Mouse (Mus musculus) megakaryocyte-erythroid progenitor cell, adult 5-6 weeks (primary cell): ENCODE data around the gene Daxx. TPM values are rescaled to one million over a fixed set of nuclear protein-coding genes. Genes with fewer than 3 reads are reported as not detected.
"Not testable (repeated sequence)": the region's sequence is repeated elsewhere in the genome, so short reads cannot be mapped to it uniquely, and the experiment has no call there.

ENCODE experiments used
- ATAC-seq: replicated peaks from 2 replicates; pipeline ENCODE4 v1.8.0; 2016; ENCODE audit warnings: mild to moderate bottlenecking, inconsistent platforms; ENCODE audit not compliant: severe bottlenecking, poor library complexity, low FRiP score, low TSS enrichment
- total RNA-seq, 2 experiments: library from RNA; stranded (forward) in 1 of 2; stranded (reverse) in 1 of 2; fragments of 200-1000, 215-1000 nt in 1 of 2; fragments of >200 nt in 1 of 2; fragmentation: Nextera tagmentation in 1 of 2; gene quantifications; 2 replicates each; pipeline ENCODE4 v1.2.3; 2014 to 2017

The Daxx gene
- total RNA-seq, 2 experiments from 2014 or later, result 49.0 to 70.5 TPM

DNA sequence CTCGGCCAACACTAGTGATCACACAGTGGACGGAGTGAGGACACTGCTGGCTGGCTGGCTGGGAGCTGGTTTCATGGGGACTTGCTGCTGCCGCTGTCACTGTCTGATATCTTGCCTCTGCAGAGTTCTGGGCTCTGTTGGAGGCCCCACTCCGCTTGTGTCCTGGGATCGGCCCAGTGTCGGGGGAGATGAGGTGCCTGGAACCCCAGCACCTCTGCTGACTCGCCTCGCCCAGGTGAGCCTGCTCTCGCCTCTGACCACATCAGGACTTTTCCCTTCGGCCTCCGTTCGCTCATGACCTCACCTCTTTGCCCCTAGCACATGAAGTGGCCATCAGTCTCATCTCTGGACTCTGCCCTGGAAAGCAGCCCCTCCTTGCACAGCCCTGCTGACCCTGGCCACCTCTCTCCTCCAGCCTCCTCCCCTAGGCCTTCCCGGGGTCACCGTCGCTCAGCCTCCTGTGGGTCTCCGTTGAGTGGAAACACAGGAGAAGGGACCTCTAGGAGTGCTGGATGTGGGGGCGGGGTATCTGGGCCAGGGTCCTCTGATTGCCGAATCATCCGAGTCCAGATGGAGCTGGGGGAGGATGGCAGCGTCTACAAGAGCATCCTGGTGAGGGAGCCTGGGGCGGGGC, 26.3 kb downstream of the Daxx start:
- ATAC-seq, result no peak

DNA sequence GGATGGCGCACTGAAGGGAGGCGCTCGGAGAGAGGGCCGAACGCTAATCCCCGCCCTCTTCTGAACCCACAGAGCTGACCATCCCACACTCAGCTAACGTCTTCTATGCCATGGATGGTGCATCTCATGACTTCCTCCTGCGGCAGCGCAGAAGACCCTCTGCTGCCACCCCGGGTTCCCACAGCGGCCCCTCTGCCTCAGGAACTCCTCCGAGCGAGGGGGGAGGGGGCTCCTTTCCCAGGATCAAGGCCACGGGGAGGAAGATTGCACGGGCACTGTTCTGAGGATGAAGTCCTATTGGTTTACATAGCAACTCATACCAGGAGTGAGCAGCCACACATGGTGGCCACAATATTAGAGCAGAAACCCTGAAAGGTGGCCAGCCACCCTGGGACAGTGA, 27.8 kb downstream of the Daxx start:
- no peak for ATAC-seq

DNA sequence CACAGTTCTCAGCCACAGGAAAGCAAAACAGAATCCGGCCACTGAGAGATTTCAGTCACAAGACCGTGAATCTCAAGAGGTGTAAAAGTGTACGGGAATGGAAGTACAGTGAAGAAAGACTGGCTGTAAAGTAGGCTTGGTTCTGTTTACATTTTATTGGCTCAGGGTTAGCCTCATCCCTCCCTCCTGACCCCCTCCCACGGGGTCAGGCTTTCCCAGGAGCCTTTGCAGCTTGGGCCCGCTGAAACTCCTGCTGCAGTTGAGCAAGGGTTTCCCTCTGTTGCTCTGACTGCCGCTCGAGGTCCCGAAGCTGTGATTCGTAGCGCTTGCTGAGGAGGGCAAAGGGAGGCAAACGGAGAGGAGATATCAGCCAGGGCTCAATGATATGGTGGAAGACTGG, 29.6 kb downstream of the Daxx start:
- no peak for ATAC-seq

DNA sequence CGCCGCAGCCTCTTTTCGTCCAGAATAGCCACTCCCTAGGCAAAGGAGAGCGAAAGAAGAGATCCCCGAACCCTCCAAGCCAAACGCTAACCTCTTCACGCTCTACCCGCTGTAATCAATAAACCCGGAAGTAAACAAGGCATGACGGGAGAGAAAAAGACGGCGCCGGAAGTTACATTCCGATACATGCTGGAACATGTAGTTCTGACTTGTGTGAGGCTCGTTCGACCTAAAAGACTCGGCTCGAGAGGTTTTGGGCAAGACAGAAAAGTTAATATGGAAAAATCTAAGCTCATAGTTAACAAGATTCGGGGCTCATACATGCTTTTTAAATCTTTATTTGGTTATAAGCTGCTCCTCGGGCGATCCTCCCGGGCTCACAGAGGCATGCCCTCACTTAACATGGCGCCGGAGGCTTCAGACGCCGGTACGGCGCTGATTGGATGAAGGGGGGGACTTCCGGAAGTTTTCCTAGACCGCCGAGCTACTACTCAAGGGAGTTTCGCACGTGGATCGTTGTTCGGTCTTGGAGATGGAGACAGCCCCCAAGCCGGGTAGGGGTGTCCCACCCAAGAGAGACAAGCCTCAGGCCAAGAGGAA, 31.1 kb downstream of the Daxx start, which contains the start of the genes Pfdn6 and Wdr46:
Gene Pfdn6 (minus strand): TSS at position 138 of the 600 bp plus-strand sequence.
Gene Wdr46 (plus strand): TSS at position 455 of the 600 bp plus-strand sequence.
- ATAC-seq, result peak; percentile 84

DNA sequence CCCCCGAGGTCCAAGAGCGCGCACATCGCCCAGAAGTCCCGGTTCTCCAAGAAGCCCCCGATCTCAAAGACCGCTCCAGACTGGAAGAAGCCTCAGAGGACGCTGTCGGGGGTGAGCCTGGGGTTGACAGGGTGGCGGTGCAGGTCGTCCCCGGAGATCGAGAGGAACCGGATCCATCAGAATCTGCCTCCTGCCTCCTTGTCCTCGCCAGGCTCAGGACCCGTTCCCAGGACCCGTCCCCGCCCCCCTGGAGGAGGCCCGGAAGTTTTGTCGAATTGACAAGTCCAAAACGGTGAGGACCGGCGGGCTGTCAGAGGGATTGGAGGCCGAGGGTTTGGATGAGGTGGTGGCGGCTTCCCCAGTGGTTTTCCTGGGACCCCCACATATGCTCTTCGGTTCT, 31.8 kb downstream of the Daxx start:
- no peak for ATAC-seq

DNA sequence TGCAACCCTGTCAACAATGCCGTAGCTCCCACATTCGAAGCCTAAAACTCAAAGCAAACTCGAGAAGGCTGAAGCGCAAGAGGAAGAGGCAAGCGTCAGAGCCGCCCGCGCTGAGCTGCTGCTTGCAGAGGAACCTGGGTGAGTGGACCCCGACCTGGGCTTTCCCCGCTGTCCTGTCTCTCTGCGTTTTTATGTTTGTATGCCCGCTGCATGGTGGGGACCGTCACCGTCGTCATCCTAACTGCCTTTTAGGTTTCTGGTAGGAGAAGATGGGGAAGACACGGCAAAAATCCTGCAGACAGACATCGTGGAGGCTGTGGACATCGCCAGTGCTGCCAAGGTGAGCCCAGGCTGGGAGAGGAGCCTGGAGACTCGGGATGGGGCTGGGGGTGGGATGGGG, 32.2 kb downstream of the Daxx start:
- ATAC-seq, result no peak

DNA sequence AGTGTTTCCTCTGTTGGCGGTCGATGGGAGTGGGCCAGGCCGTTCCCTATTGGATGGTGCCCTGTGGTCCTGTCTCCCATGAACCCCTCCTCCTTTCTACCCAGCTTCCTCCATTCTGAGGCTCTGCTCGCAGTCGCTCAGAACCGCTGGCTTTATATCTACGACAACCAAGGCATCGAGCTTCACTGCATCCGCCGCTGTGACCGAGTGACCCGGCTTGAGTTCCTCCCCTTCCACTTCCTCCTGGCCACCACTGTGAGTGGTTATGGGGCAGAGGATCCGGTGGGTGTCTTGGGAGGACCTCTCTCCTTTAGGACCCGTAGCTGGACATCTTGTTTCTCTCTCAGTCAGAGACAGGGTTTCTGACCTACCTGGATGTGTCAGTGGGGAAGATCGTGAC, 34.2 kb downstream of the Daxx start:
- no peak for ATAC-seq

DNA sequence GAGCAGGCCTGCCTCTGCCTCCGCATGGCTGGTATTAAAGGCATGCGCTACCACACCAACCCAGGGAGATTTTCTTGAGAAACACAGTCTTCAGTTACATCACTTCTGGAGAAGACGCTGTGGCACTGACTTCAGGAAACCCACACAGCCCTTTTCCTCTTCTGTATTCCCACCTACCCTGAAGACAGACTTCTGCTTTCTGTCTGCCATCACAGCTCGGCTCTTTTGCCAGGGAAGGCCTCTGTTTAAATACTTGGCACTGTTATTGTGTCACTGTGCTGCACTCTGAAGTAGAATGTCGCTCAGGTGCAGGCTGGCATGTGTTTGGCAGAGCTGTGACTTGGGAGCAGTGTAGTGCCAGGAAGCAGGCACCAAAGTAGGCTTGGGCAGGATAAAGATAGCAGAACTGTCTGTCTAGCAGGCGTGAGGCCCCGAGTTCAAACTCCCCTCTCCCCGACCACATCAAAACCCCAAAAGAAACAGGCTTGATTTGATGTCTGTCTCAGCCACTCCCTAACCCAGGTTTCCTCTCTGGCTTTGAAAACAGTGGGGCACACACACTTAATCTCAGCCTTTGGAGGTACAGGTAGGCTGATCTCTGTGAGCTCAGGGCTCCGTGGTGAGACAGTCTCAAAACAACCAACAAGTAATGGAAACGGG, 38.3 kb downstream of the Daxx start:
- ATAC-seq, result no peak

DNA sequence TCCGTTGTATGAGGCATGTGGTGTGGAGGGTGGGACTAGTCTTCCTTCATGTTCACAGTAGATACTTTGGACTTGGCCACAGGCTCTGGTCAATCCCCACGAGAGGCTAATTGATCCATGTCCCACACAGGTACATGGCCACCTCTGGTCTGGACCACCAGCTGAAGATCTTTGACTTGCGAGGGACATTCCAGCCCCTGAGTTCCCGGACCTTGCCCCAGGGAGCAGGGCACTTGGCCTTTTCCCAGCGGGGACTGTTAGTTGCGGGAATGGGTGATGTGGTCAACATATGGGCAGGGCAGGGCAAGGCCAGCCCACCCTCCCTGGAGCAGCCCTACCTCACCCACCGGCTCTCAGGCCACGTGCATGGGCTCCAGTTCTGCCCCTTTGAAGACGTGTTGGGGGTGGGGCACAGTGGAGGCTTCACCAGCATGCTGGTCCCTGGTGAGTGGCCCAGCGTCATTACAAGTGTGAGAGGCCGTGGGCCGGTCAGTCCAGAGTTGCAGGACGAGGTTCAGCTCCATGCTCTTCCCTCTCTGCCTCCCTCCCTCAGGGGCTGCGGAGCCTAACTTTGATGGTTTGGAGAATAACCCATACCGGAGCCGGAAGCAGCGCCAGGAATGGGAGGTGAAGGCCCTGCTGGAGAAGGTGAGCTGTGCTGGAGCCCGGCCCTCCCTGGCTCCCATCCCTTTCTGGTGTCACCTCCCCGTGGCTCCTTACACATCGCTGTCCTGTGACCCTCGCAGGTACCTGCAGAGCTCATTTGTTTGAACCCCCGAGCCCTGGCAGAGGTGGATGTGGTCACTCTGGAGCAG, 39.1 kb downstream of the Daxx start:
- ATAC-seq, result no peak

DNA sequence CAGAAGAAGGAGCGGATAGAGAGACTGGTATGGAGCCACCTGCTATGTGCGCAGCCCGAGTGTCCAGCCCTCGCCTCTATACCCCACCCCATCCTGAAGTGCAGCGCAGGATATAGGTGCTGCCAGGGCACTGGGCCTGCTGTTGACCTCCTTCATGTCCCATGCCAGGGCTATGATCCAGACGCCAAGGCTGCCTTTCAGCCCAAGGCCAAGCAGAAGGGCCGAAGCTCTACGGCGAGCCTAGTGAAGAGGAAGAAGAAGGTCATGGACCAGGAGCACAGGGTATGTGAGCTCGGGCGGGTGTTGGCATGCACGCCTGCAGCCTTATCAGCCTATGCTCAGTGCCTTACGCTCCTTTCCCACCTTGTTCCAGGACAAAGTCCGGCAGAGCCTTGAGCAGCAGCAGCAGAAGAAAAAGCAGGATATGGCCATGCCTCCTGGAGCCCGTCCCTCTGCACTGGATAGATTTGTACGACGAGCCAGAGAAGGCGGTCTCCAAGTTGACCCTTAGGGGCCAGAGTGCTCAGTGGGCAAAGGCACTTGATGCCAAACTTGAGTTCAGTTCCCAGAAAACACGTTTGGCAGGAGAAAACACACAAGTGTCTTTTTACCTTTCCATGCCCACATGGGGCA, 39.8 kb downstream of the Daxx start:
- ATAC-seq, result no peak

DNA sequence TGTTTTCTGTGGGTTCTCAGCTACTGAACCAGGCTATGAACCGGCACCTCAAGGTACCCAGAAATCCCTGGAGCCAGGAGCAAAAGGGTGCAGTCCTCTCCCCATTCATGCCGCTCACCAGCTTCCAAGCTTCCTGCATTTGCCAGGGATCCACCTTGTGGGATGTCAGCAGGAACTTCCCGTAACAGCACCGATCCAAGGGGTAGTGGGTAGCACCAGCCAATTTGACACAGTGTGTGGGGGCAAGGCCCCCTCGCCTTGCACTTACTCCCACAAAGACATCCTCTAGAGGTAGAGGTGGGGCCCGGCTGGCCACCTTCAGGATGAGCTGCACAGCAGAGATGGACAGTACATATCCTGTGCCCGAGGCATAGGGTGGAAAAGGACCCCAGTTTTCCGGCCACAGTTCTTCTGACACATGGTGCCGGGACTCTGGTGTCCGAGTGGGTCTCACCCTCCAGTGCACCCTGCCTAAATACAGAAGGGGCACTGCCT, 41.0 kb downstream of the Daxx start:
- no peak for ATAC-seq

DNA sequence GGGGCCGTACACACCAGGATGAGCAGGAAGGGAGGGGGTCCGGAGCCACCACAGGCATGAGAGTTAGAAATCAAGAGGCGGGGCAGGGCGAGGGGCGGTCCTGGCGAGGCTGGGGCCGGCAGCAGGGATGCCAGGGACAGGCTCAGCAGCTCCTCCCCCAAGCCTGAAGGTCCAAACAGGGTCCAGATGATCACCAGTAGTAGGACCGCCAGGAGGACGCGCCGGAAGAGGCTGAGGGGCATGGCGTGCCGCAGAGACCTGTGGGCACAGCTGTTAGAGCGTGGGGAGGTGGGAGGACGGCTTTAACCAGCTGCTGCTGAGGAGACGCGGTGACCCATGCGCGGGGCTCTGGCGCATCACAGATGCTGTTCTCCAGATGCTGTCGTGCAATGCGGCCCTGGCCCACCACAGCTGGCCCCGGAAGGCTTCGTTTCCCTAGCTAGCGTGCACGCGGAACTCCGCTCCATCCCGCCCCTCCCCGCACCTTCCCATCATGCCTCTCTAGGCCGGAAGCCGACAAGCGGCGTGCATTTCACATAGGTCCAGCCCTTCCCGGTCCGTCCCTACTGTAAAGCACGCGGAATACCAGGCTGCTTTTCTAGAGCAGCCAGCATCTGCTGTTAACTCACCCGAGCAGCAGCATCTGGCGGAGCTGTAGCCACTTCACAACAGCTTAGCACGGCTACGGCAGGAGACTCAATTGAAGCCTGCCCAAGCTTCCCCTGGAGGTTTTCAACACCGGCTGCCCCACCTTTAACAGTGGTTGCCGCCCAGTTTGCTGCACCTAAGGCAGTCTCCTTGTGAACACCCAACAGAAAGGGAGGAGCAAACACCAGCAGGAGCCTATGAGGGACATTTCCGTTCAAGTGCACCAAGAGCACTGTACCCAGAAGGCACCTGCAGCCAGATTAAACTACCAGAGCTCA, 42.1 kb downstream of the Daxx start, which contains the start of gene B3galt4:
Gene B3galt4 (minus strand): TSS at position 468 of the 926 bp plus-strand sequence.
- ATAC-seq, result peak; percentile 69

DNA sequence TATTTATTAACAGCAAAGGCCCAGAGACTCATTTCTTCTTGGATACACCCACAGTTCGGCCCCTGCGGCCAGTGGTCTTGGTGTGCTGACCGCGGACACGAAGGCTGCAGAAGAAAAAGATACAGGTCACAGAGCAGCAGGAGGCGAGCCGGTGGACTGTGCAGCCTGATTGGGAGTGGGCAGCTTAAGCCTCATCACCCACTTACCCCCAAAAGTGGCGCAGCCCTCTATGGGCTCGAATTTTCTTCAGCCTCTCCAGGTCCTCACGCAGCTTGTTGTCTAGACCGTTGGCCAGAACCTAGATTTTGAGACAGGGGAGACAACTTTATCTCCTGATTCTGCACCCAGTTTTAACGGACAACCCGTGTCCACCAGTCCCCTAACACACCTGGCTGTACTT, 42.8 kb downstream of the Daxx start:
- ATAC-seq, result not testable (repeated sequence)

DNA sequence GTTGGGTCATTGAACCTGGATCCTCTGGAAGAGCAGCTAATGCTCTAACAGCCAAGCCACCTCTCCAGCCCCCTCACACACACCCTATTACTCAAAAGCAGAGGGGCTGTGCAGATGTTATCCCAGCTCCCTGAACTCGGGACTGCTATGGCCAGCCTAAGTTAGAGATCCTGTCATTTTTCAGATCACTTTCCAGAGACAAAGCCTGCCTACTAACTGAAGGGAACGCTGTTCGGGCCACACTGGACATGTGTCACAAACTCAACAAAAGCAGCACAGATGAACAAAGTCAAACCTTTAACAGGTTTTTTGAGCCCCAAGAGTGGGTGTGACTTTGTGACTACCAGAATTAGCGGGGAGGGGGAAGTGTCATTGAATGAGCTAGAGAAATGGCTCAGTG, 43.7 kb downstream of the Daxx start:
- ATAC-seq, result no peak

DNA sequence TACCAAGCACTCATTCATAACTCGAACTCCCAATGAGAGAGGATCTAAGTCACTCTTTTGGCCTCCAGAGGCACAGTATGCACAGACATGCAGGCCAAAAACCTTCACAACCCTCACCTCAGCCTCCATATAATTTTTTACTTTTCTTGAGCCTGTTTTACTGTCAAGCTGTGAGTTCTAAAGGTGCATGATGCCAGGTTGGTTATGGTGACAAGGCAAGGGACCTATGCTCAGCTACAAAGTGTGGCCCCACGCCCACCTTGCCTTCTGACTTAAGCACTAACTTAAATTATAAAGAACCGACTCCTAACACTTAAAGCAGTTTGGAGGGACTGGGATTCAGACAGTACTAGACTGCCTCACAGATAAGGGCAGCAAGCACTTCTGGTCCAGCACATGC, 44.1 kb downstream of the Daxx start:
- ATAC-seq, result no peak

DNA sequence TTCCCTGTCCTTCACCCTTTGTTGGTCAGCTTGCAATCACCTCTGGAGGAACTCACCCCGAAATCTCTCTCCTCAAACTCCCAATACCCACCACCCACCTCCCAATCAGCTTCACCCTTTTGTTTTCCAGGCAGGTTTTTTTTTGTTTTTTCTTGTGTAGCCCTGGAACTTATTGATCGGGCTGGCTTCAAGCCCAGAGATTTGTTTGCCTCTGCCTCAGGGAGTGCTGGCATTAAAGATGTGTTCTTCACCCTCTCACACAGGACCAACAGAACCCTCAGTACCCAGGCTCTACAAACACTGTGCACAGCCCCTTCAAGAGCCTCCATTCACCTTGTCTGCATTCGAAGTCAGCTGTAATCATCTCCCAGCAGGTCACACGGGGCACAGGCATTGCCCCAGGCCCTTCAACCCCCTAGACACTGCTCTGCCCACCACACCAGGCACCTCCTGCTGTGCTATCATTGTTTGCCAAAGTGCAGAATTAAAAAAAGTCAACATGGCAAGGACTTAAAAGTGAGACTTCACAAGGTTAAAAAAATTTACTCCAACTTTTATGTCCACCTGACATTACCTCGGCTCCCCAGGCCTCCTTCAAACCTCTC, 44.8 kb downstream of the Daxx start:
- ATAC-seq, result no peak

DNA sequence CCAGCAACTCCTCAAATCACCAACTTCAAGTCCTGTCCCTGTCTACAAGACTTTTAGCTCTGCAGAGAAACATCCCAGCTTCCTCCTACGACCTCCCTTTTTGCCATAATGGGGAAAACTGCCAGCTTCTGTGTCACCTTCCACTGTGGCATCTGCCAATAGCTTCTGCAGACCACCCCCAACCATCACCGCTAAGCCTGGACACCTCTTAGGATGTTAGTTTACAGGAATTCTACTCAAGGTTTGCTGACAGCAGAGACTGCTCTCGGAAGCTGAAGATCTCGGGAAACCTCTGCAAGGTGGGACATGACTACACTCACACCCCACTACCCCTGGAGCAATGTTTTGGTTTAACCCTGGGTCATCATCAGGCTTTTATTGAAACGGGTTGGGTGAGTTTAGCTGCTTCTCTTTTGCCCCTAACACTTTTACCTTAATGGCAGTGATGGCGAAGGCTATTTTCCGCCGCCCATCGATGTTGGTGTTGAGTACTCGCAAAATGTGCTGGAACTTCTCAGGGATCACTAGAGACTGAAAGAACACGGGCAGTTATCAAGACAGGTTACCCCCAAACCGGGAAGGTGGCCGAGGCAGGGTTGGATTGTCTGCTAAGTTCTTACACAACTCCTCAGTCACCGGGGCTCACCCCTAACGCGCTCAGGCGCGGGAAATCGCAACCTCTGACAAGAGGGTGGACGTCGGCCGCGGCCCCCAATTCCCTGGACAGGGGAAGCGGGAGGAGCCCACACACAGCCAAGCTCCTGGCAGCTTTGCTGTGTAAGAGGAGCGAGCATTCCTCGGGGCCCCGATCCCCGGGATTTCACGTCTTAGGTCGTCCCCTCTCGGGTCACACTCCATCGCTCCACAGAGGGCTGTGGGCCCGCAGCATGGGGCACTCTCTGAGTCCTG, 45.7 kb downstream of the Daxx start:
- no peak for ATAC-seq
